Mouse (Mus musculus): ENCODE results near the gene Naa80. TPM values are rescaled to one million over a fixed set of nuclear protein-coding genes. Genes with fewer than 3 reads are reported as not detected.

The Naa80 gene
- polyA plus RNA-seq, 1 experiment from 2014 or later, result 21.8 TPM

GRCm38 (mm10) chr9:107602068-107602648 lies 23.5 kb downstream of the Naa80 start:
- H3K27ac ChIP-seq (ENCODE audit: low read length), result peak overlapping the region; percentile 21; the same call in 1 of the 2 replicates

GRCm38 (mm10) chr9:107603251-107603650 lies 24.6 kb downstream of the Naa80 start:
- ATAC-seq (ENCODE audit: low FRiP score, low TSS enrichment), result no peak
- Histone ChIP-seq H3K4me2 (replicated peaks; ENCODE audit: low read depth, low read length) (no peak overlapping the region), H3K27ac (ENCODE audit: low read length) (no peak overlapping the region), H3K36me3 (ENCODE audit: insufficient read depth, low read length) (peaks cover 3% of the 10 kb centered on the region; the same call in 1 of the 2 replicates), H3K9me3 (ENCODE audit: low read length) (no peaks in the 10 kb centered on the region), H3K27me3 (ENCODE audit: insufficient read depth, low read length) (no peaks in the 10 kb centered on the region), H3K4me3 (ENCODE audit: low read length) (no peak overlapping the region), H3K4me1 (ENCODE audit: insufficient read depth, low read length) (peaks cover 66% of the 10 kb centered on the region), H3K9ac (replicated peaks; ENCODE audit: low read length) (no peak overlapping the region)
- 51% methylated on average over 6 of the region's 6 CpGs for WGBS

More at GRCm38 (mm10) chr9:107602068-107602648, 23.5 kb downstream of the Naa80 start:
- peak overlapping the region; percentile 45 for H3K9ac ChIP-seq (replicated peaks; ENCODE audit: low read length)
- WGBS, result 9% methylated on average over 10 of the region's 10 CpGs
- 0 out of 2 replicates have a peak overlapping the region, but pooled peaks have one; percentile 28 for H3K4me2 ChIP-seq (replicated peaks; ENCODE audit: low read depth, low read length)
- no peak overlapping the region for H3K4me3 ChIP-seq (ENCODE audit: low read length)
- H3K36me3 ChIP-seq (ENCODE audit: insufficient read depth, low read length), result peaks cover 3% of the 10 kb centered on the region; the same call in 1 of the 2 replicates
- H3K9me3 ChIP-seq (ENCODE audit: low read length), result no peaks in the 10 kb centered on the region
- ATAC-seq (ENCODE audit: low FRiP score, low TSS enrichment), result peak; percentile 20; the same call in 1 of the 2 replicates
- peaks cover 56% of the 10 kb centered on the region for H3K4me1 ChIP-seq (ENCODE audit: insufficient read depth, low read length)
- no peaks in the 10 kb centered on the region for H3K27me3 ChIP-seq (ENCODE audit: insufficient read depth, low read length)

DNA sequence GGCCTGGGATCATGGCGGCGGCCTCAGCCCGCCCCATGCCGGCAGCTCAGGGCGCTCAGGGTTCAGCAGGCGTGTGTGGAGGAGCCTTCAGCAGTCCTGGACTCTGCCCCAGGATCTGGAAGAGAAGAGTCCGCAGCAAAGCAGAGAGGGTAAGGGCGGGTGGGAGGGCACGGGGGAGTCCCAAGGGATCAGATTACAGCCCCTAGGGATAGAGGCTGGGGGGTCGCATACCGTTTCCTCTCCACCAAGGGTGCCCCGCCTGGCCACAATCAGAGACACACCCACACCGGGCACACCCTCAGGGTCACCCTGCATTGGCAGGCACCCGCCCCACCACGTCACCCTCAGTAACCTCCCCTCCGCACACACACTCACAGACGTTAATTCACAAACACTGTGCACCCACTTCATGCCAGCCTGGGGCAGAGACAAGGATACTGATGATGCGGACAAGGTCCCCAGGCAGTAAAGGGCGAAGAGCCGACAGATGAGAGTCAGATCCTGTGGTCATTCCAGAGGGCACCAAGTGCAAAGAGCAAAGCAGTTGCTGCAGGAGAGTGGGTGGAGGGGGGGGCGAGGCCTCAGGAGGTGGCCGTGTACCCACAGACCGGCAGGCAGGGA lies 26.5 kb downstream of the Naa80 start:
- Histone ChIP-seq H3K4me2 (replicated peaks; ENCODE audit: low read depth, low read length) (peak overlapping the region; percentile 60), H3K9ac (replicated peaks; ENCODE audit: low read length) (peak overlapping the region; percentile 73), H3K4me3 (ENCODE audit: low read length) (peak overlapping the region; percentile 40), H3K27ac (ENCODE audit: low read length) (peak overlapping the region; percentile 94), H3K9me3 (ENCODE audit: low read length) (no peaks in the 10 kb centered on the region), H3K27me3 (ENCODE audit: insufficient read depth, low read length) (no peaks in the 10 kb centered on the region), H3K4me1 (ENCODE audit: insufficient read depth, low read length) (peaks cover 79% of the 10 kb centered on the region), H3K36me3 (ENCODE audit: insufficient read depth, low read length) (peaks cover 3% of the 10 kb centered on the region; the same call in 1 of the 2 replicates)
- whole genome bisulfite sequencing, result 25% methylated on average over 22 of the region's 23 CpGs
- peak; percentile 78 for ATAC-seq (ENCODE audit: low FRiP score, low TSS enrichment)

DNA sequence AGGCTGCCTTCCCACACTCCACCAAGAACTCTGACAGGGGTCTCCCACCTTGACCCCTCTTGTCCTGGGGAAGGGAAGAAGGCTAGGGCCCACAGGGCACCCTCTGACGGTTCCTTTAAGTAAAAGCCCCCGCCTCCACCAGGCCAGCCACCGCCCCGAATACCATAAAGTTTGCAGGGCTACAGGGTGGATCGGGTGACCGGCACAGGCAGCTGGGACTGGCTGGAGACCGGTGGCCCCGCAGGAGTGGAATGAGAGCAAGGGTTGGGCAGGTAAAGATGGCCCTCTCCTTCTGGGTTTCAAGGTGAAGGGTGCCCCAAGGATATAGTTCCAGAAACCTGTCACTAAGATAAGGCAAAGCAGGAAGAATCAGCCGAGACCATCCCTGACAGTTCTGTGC lies 27.9 kb downstream of the Naa80 start:
- 15% methylated on average over 9 of the region's 9 CpGs for WGBS
- ATAC-seq (ENCODE audit: low FRiP score, low TSS enrichment), result no peak
- H3K27me3 ChIP-seq (ENCODE audit: insufficient read depth, low read length), result no peaks in the 10 kb centered on the region
- peak overlapping the region; percentile 94 for H3K27ac ChIP-seq (ENCODE audit: low read length)
- no peaks in the 10 kb centered on the region for H3K9me3 ChIP-seq (ENCODE audit: low read length)
- H3K4me2 ChIP-seq (replicated peaks; ENCODE audit: low read depth, low read length), result peak overlapping the region; percentile 49
- H3K4me1 ChIP-seq (ENCODE audit: insufficient read depth, low read length), result peaks cover 83% of the 10 kb centered on the region
- peak overlapping the region; percentile 32 for H3K4me3 ChIP-seq (ENCODE audit: low read length)
- H3K36me3 ChIP-seq (ENCODE audit: insufficient read depth, low read length), result no peaks in the 10 kb centered on the region; the same call in 1 of the 2 replicates
- peak overlapping the region; percentile 54 for H3K9ac ChIP-seq (replicated peaks; ENCODE audit: low read length)

- peak overlapping the region; percentile 54 for H3K9ac ChIP-seq (replicated peaks; ENCODE audit: low read length)
- no peaks in the 10 kb centered on the region for H3K36me3 ChIP-seq (ENCODE audit: insufficient read depth, low read length)
- WGBS, result 54% methylated on average over 2 of the region's 2 CpGs
- peak overlapping the region; percentile 32 for H3K4me3 ChIP-seq (ENCODE audit: low read length)
- no peaks in the 10 kb centered on the region for H3K27me3 ChIP-seq (ENCODE audit: insufficient read depth, low read length)
- peak overlapping the region; percentile 49 for H3K4me2 ChIP-seq (replicated peaks; ENCODE audit: low read depth, low read length)
- H3K27ac ChIP-seq (ENCODE audit: low read length), result peak overlapping the region; percentile 94
- H3K9me3 ChIP-seq (ENCODE audit: low read length), result no peaks in the 10 kb centered on the region
- peaks cover 84% of the 10 kb centered on the region for H3K4me1 ChIP-seq (ENCODE audit: insufficient read depth, low read length)
- no peak for ATAC-seq (ENCODE audit: low FRiP score, low TSS enrichment)
These were observed 28.3 kb downstream of the Naa80 start for GRCm38 (mm10) chr9:107607036-107607435.

DNA sequence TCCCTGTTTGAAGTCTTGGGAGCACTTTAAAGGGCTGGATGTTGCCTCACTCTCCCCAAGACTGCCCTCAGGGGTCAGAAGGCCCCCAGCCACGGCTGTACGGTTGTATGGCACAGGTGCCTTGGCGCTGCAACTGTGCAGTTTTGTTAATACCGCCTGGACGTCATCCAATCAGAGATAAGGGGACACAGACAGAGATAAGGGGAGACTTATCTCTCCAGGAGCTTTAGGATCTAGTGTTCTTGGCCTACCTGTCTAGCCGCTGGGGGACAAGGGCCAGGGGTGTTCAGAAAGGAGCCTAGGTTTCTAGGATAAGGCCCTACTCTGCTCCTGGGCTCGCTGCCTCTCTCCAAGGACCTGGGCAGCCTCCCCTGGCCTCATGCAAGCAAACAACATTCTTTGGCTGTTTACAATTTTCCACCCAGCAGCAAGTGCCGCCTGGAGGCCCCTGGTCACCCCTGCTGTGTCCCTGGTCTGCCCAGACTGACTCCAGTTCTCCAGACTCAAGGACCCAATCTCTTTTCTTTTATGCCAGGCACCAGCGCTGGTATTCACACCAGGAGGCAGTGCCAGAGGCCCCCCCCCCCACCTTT lies 29.1 kb downstream of the Naa80 start:
- Histone ChIP-seq H3K4me3 (ENCODE audit: low read length) (peak overlapping the region; percentile 32; the same call in 1 of the 2 replicates), H3K4me2 (replicated peaks; ENCODE audit: low read depth, low read length) (peak overlapping the region; percentile 49), H3K9me3 (ENCODE audit: low read length) (no peaks in the 10 kb centered on the region), H3K9ac (replicated peaks; ENCODE audit: low read length) (peak overlapping the region; percentile 54), H3K4me1 (ENCODE audit: insufficient read depth, low read length) (peaks cover 84% of the 10 kb centered on the region), H3K36me3 (ENCODE audit: insufficient read depth, low read length) (no peaks in the 10 kb centered on the region), H3K27me3 (ENCODE audit: insufficient read depth, low read length) (no peaks in the 10 kb centered on the region), H3K27ac (ENCODE audit: low read length) (peak overlapping the region; percentile 94)
- WGBS, result 63% methylated on average over 9 of the region's 9 CpGs
- ATAC-seq (ENCODE audit: low FRiP score, low TSS enrichment), result no peak

GRCm38 (mm10) chr9:107608741-107609432 lies 30.2 kb downstream of the Naa80 start, which contains the start of gene Sema3b:
Gene Sema3b, minus strand, starts transcription at chr9:107609229.
- WGBS, result 38% methylated on average over 11 of the region's 12 CpGs
- H3K9ac ChIP-seq (replicated peaks; ENCODE audit: low read length), result peak within 1 kb of the TSS; percentile 34; the same call in 1 of the 2 replicates
- H3K27ac ChIP-seq (ENCODE audit: low read length), result peak within 1 kb of the TSS; percentile 94

GRCm38 (mm10) chr9:107609433-107609830 lies 30.7 kb downstream of the Naa80 start:
- Histone ChIP-seq H3K27ac (ENCODE audit: low read length) (no peak overlapping the region), H3K27me3 (ENCODE audit: insufficient read depth, low read length) (no peaks in the 10 kb centered on the region), H3K9ac (replicated peaks; ENCODE audit: low read length) (no peak overlapping the region; the same call in 1 of the 2 replicates), H3K4me1 (ENCODE audit: insufficient read depth, low read length) (peaks cover 72% of the 10 kb centered on the region), H3K9me3 (ENCODE audit: low read length) (no peaks in the 10 kb centered on the region), H3K4me3 (ENCODE audit: low read length) (no peak overlapping the region), H3K36me3 (ENCODE audit: insufficient read depth, low read length) (peaks cover 7% of the 10 kb centered on the region; the same call in 1 of the 2 replicates), H3K4me2 (replicated peaks; ENCODE audit: low read depth, low read length) (no peak overlapping the region)
- 66% methylated on average over 4 of the region's 4 CpGs for WGBS
- ATAC-seq (ENCODE audit: low FRiP score, low TSS enrichment), result no peak

More at GRCm38 (mm10) chr9:107608741-107609432, 30.2 kb downstream of the Naa80 start, which contains the start of gene Sema3b:
- no peaks in the 10 kb centered on the region for H3K9me3 ChIP-seq (ENCODE audit: low read length)
- peaks cover 1% of the 10 kb centered on the region; the same call in 1 of the 2 replicates for H3K36me3 ChIP-seq (ENCODE audit: insufficient read depth, low read length)
- H3K4me1 ChIP-seq (ENCODE audit: insufficient read depth, low read length), result peaks cover 77% of the 10 kb centered on the region
- ATAC-seq (ENCODE audit: low FRiP score, low TSS enrichment), result no peak
- H3K4me3 ChIP-seq (ENCODE audit: low read length), result no peak within 1 kb of the TSS
- no peaks in the 10 kb centered on the region for H3K27me3 ChIP-seq (ENCODE audit: insufficient read depth, low read length)
- peak within 1 kb of the TSS; percentile 49; the same call in 1 of the 2 replicates for H3K4me2 ChIP-seq (replicated peaks; ENCODE audit: low read depth, low read length)

GRCm38 (mm10) chr9:107611456-107612190 lies 32.9 kb downstream of the Naa80 start:
- Histone ChIP-seq H3K36me3 (ENCODE audit: insufficient read depth, low read length) (peaks cover 28% of the 10 kb centered on the region), H3K9me3 (ENCODE audit: low read length) (no peaks in the 10 kb centered on the region), H3K27me3 (ENCODE audit: insufficient read depth, low read length) (no peaks in the 10 kb centered on the region), H3K4me2 (replicated peaks; ENCODE audit: low read depth, low read length) (peak overlapping the region; percentile 86), H3K4me1 (ENCODE audit: insufficient read depth, low read length) (peaks cover 50% of the 10 kb centered on the region), H3K4me3 (ENCODE audit: low read length) (peak overlapping the region; percentile 46; the same call in 1 of the 2 replicates), H3K9ac (replicated peaks; ENCODE audit: low read length) (peak overlapping the region; percentile 77), H3K27ac (ENCODE audit: low read length) (peak overlapping the region; percentile 95)
- WGBS, result 79% methylated on average over 6 of the region's 6 CpGs
- no peak; the same call in 1 of the 2 replicates for ATAC-seq (ENCODE audit: low FRiP score, low TSS enrichment)

All from kidney, embryonic 16.5 days (tissue).